Mouse (Mus musculus) embryonic facial prominence, embryonic 10.5 days (tissue): Measurements from ENCODE around the gene Folr2. TPM values are rescaled to one million over a fixed set of nuclear protein-coding genes. Genes with fewer than 3 reads are reported as not detected.

Source experiments
- microRNA-seq: library from miRNA; unstranded; fragments of <30 nt; microRNA quantifications from one replicate; pipeline ENCODE4, GENCODE M21; 2017
- polyA plus RNA-seq: library from polyadenylated mRNA; unstranded; fragments of >200 nt; fragmentation: Nextera tagmentation; extraction: Ambion mirVana; gene quantifications from 2 replicates; pipeline ENCODE4 v1.2.1, GENCODE M21; 2016

Gene Folr2
- polyA plus RNA-seq, 1 experiment from 2014 or later, result 0.49 TPM

Small RNAs within 50 kb of the gene (microRNA-seq; reads per million reads assigned to microRNA genes)
- not detected for gene Gm22655

Other genes starting within 250 kb of the Folr2 start
- gene Clpb, start 193.6 kb downstream of the Folr2 start, polyA plus RNA-seq, result 56.2 and 58.3 TPM in 2 replicates
- gene Phox2a, start 38.9 kb downstream of the Folr2 start, polyA plus RNA-seq, result 0.26 and 1.2 TPM in 2 replicates
- 38.4 and 46.7 TPM in 2 replicates for gene Inppl1, start 19.0 kb downstream of the Folr2 start, polyA plus RNA-seq
- gene Anapc15, start 6.5 kb upstream of the Folr2 start, polyA plus RNA-seq, result 118 and 119 TPM in 2 replicates
- 1.2 and 2.4 TPM in 2 replicates for gene Folr1, start 13.6 kb upstream of the Folr2 start, polyA plus RNA-seq
- gene Lamtor1, start 48.7 kb upstream of the Folr2 start, polyA plus RNA-seq, result 159 and 168 TPM in 2 replicates
- gene Tomt, start 49.2 kb upstream of the Folr2 start, polyA plus RNA-seq, result 0.59 and 0.72 TPM in 2 replicates
- gene Lrrc51, start 76.7 kb upstream of the Folr2 start, polyA plus RNA-seq, result 9.4 and 9.7 TPM in 2 replicates
- 110 and 113 TPM in 2 replicates for gene Numa1, start 76.9 kb upstream of the Folr2 start, polyA plus RNA-seq
- gene Il18bp, start 161.5 kb upstream of the Folr2 start, polyA plus RNA-seq, result 3.0 and 3.4 TPM in 2 replicates
- gene Rnf121, start 208.3 kb upstream of the Folr2 start, polyA plus RNA-seq, result 28.4 and 30.9 TPM in 2 replicates
- gene Xndc1, start 208.3 kb upstream of the Folr2 start, polyA plus RNA-seq, result 43.3 and 44.5 TPM in 2 replicates
- 2.5 and 2.6 TPM in 2 replicates for gene Xntrpc, start 208.5 kb upstream of the Folr2 start, polyA plus RNA-seq
- 0.17 TPM in 1 of 2 replicates, not detected in the other for gene Trpc2, start 225.9 kb upstream of the Folr2 start, polyA plus RNA-seq
- 1.1 TPM in 2 replicates for gene Art1, start 244.5 kb upstream of the Folr2 start, polyA plus RNA-seq